Mouse (Mus musculus): ENCODE measurements around the gene Bnip1. TPM values are rescaled to one million over a fixed set of nuclear protein-coding genes. Genes with fewer than 3 reads are reported as not detected.

The Bnip1 gene
- total RNA-seq, 2 experiments from 2014 or later, result 59.8 to 68.9 TPM

- no peak for ATAC-seq (replicated peaks; ENCODE audit: low FRiP score, low TSS enrichment, poor library complexity, severe bottlenecking)
These were observed 11.2 kb downstream of the Bnip1 start for GRCm38 (mm10) chr17:26792096-26792495.

- no peak for ATAC-seq (replicated peaks; ENCODE audit: low FRiP score, low TSS enrichment, poor library complexity, severe bottlenecking)
These were observed 12.4 kb downstream of the Bnip1 start for GRCm38 (mm10) chr17:26793068-26793765.

- peak; percentile 89 for ATAC-seq (replicated peaks; ENCODE audit: low FRiP score, low TSS enrichment, poor library complexity, severe bottlenecking)
These were observed 13.9 kb downstream of the Bnip1 start for GRCm38 (mm10) chr17:26794744-26795143.

GRCm38 (mm10) chr17:26795386-26795785 lies 14.5 kb downstream of the Bnip1 start:
- ATAC-seq (replicated peaks; ENCODE audit: low FRiP score, low TSS enrichment, poor library complexity, severe bottlenecking), result no peak

- no peak for ATAC-seq (replicated peaks; ENCODE audit: low FRiP score, low TSS enrichment, poor library complexity, severe bottlenecking)
These were observed 16.7 kb downstream of the Bnip1 start for GRCm38 (mm10) chr17:26797379-26798128.

GRCm38 (mm10) chr17:26802886-26803285 lies 22.0 kb downstream of the Bnip1 start:
- no peak for ATAC-seq (replicated peaks; ENCODE audit: low FRiP score, low TSS enrichment, poor library complexity, severe bottlenecking)

GRCm38 (mm10) chr17:26812607-26813006 lies 31.7 kb downstream of the Bnip1 start:
- ATAC-seq (replicated peaks; ENCODE audit: low FRiP score, low TSS enrichment, poor library complexity, severe bottlenecking), result no peak

GRCm38 (mm10) chr17:26813497-26813896 lies 32.6 kb downstream of the Bnip1 start:
- ATAC-seq (replicated peaks; ENCODE audit: low FRiP score, low TSS enrichment, poor library complexity, severe bottlenecking), result no peak

- no peak for ATAC-seq (replicated peaks; ENCODE audit: low FRiP score, low TSS enrichment, poor library complexity, severe bottlenecking)
These were observed 35.9 kb downstream of the Bnip1 start for GRCm38 (mm10) chr17:26816810-26817209.

GRCm38 (mm10) chr17:26817776-26818175 lies 36.9 kb downstream of the Bnip1 start:
- no peak for ATAC-seq (replicated peaks; ENCODE audit: low FRiP score, low TSS enrichment, poor library complexity, severe bottlenecking)

- ATAC-seq (replicated peaks; ENCODE audit: low FRiP score, low TSS enrichment, poor library complexity, severe bottlenecking), result no peak
These were observed 45.3 kb downstream of the Bnip1 start for GRCm38 (mm10) chr17:26826131-26826530.

GRCm38 (mm10) chr17:26833806-26834205 lies 52.9 kb downstream of the Bnip1 start:
- no peak for ATAC-seq (replicated peaks; ENCODE audit: low FRiP score, low TSS enrichment, poor library complexity, severe bottlenecking)

GRCm38 (mm10) chr17:26834302-26834965 lies 53.6 kb downstream of the Bnip1 start:
- ATAC-seq (replicated peaks; ENCODE audit: low FRiP score, low TSS enrichment, poor library complexity, severe bottlenecking), result no peak

GRCm38 (mm10) chr17:26834966-26835755 lies 54.3 kb downstream of the Bnip1 start:
- no peak for ATAC-seq (replicated peaks; ENCODE audit: low FRiP score, low TSS enrichment, poor library complexity, severe bottlenecking)

- ATAC-seq (replicated peaks; ENCODE audit: low FRiP score, low TSS enrichment, poor library complexity, severe bottlenecking), result no peak
These were observed 55.1 kb downstream of the Bnip1 start for GRCm38 (mm10) chr17:26835956-26836355.

- ATAC-seq (replicated peaks; ENCODE audit: low FRiP score, low TSS enrichment, poor library complexity, severe bottlenecking), result no peak
These were observed 55.5 kb downstream of the Bnip1 start for GRCm38 (mm10) chr17:26836377-26836776.

GRCm38 (mm10) chr17:26836786-26837545 lies 56.1 kb downstream of the Bnip1 start:
- ATAC-seq (replicated peaks; ENCODE audit: low FRiP score, low TSS enrichment, poor library complexity, severe bottlenecking), result no peak

GRCm38 (mm10) chr17:26837546-26837985 lies 56.7 kb downstream of the Bnip1 start:
- ATAC-seq (replicated peaks; ENCODE audit: low FRiP score, low TSS enrichment, poor library complexity, severe bottlenecking), result no peak
